Mouse (Mus musculus): ENCODE measurements around the gene Zfp811.

Zfp811 gene

GRCm38 (mm10) chr17:32757331-32757730 is 52.4 kb downstream of the Zfp811 start:
- no peak for DNase-seq (ENCODE audit: extremely low read depth, insufficient read length, low spot score)

- DNase-seq (ENCODE audit: extremely low read depth, insufficient read length, low spot score) = no peak
Measured at GRCm38 (mm10) chr17:32753634-32754033, 56.1 kb downstream of the Zfp811 start.

DNA sequence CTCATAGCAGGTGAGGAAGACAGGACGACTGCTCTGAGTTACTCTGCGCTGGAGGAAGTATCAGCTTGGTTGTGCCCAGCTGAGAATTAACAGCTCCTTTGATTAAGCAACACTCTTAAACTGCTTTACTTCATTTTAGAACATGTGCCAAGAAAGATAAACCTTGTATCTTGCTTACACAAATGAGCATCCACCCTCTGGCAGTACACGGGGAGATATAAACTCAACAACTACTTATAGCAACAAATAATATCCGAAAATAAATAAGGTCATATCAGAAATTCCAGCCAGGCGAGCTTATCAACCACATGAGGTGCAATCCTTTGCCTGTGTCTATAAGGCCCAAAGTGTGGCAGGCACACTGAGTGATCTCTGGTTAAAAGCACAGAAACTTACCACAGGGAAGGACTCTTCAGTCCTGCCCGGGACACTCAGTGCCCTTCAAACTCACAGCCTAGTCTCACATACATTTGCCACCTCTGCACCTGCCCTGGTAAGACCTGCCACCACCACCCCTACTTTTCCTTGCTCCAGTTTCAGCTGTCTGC is 56.8 kb downstream of the Zfp811 start:
- no peak for DNase-seq (ENCODE audit: extremely low read depth, insufficient read length, low spot score)

- DNase-seq (ENCODE audit: extremely low read depth, insufficient read length, low spot score) = no peak
Measured at GRCm38 (mm10) chr17:32750611-32751010, 59.1 kb downstream of the Zfp811 start.

All from 3134 (cell line).